In the genomic region with DNA sequence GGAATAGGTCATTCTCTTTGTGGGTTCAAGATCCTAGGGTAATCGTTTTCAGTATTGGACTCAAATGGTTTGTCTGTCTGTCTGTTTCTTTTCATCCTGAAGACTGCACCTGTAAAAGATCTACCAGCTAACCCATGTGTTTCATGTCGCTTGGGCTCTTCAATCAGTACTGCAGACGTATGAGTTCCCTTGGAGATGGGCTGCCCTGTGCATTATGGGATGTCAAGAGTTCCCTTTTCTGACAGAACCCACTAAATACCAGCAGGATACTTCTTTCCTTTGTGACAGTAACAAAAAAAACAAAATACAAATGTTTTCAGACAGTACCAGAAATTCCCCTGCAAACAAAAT, we compare ENCODE assay signal across 11 mouse cellular contexts. TPM values are rescaled to one million over a fixed set of nuclear protein-coding genes. Genes with fewer than 3 reads are reported as not detected.
"Had no signal": no experiment of that assay in that cellular context is flagged by ENCODE, and none has a peak within 500 bp of the region (broad histone marks: within the 10 kb centered on the region; RNA-seq: fewer than 3 reads in every experiment).

No protein-coding gene starts in this region.

- H3K27ac ChIP-seq: intestine, embryonic 15.5 days; kidney, embryonic 15.5 days; left cerebral cortex, adult 2 months; limb, embryonic 10.5 days; midbrain, embryonic 10.5 days; midbrain, embryonic 15.5 days; neural tube, embryonic 13.5 days; stomach, embryonic 15.5 days had no signal

- H3K36me3 ChIP-seq: intestine, embryonic 15.5 days; kidney, embryonic 15.5 days; limb, embryonic 10.5 days; midbrain, embryonic 10.5 days; midbrain, embryonic 15.5 days; neural tube, embryonic 13.5 days; stomach, embryonic 15.5 days had no signal

- ATAC-seq: intestine, embryonic 15.5 days; lung, postnatal 0 days; midbrain, embryonic 15.5 days had no signal

- H3K4me2 ChIP-seq: intestine, embryonic 15.5 days; kidney, embryonic 15.5 days; midbrain, embryonic 15.5 days; neural tube, embryonic 13.5 days; stomach, embryonic 15.5 days had no signal

- H3K9ac ChIP-seq: intestine, embryonic 15.5 days; kidney, embryonic 15.5 days; midbrain, embryonic 15.5 days; neural tube, embryonic 13.5 days; stomach, embryonic 15.5 days had no signal

- DNase-seq: lung, adult 2 months had no signal

- H3K4me1 ChIP-seq: intestine, embryonic 15.5 days; kidney, embryonic 15.5 days; limb, embryonic 10.5 days; midbrain, embryonic 10.5 days; stomach, embryonic 15.5 days had no signal

- H3K27me3 ChIP-seq: intestine, embryonic 15.5 days; kidney, embryonic 15.5 days; midbrain, embryonic 15.5 days; neural tube, embryonic 13.5 days; stomach, embryonic 15.5 days had no signal

- H3K4me3 ChIP-seq: intestine, embryonic 15.5 days; kidney, embryonic 15.5 days; left cerebral cortex, adult 2 months; limb, embryonic 10.5 days; midbrain, embryonic 10.5 days; midbrain, embryonic 15.5 days; neural tube, embryonic 13.5 days; stomach, embryonic 15.5 days had no signal

- H3K9me3 ChIP-seq: intestine, embryonic 15.5 days; kidney, embryonic 15.5 days; limb, embryonic 10.5 days; midbrain, embryonic 10.5 days; midbrain, embryonic 15.5 days; neural tube, embryonic 13.5 days; stomach, embryonic 15.5 days had no signal

RNA-seq across cellular contexts. Expression of a gene that starts 54.0 kb away (rescaled TPM):
- total RNA-seq: megakaryocyte progenitor cell, adult 5-6 weeks had no signal
